Mouse (Mus musculus) fibroblast of lung, adult 2 months (primary cell): Measurements from ENCODE around the gene Txnip.
"Not testable (repeated sequence)": the region's sequence is repeated elsewhere in the genome, so short reads cannot be mapped to it uniquely, and the experiment has no call there.

Experiments used
- DNase-seq: peaks from one replicate; pipeline ENCODE4 v3.0.0-alpha.2; 2011; ENCODE audit warnings: low read depth

Txnip gene

GRCm38 (mm10) chr3:96557694-96558093 is at the start of gene Txnip:
Gene Txnip, plus strand, starts transcription at chr3:96557957.
- DNase-seq = peak; percentile 98

GRCm38 (mm10) chr3:96507966-96508365 is 49.8 kb upstream of the Txnip start:
- DNase-seq = not testable (repeated sequence)

- DNase-seq = no peak
Measured at GRCm38 (mm10) chr3:96520171-96520570, 37.6 kb upstream of the Txnip start.

GRCm38 (mm10) chr3:96522149-96522548 is 35.6 kb upstream of the Txnip start:
- DNase-seq = no peak

GRCm38 (mm10) chr3:96524028-96524810 is 33.5 kb upstream of the Txnip start:
- DNase-seq = no peak

DNA sequence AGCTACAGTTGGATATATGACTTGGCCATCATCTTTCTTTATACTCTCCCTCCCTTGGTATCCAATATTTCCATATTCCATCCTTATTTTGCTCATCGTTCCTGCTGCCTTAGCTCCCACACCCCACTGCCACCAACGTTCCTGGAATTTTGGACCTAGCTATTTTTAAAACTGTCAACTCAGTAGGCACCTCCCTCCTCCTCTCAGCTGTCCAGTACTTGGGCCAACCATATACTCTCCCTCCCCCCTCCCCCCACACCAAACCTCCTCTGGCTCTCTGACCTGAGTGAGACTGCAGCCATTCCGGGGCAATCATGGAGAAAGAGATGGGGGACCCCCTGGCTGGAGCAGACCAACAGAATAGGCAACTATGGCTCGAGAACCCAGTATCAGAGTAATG is 32.8 kb upstream of the Txnip start, which contains the start of gene Hfe2:
TSS of gene Hfe2 (plus strand) at position 259 of the 400 bp plus-strand sequence.
- DNase-seq = no peak

- no peak for DNase-seq
Measured at GRCm38 (mm10) chr3:96526013-96526762, 31.6 kb upstream of the Txnip start.

GRCm38 (mm10) chr3:96526864-96527542 is 30.8 kb upstream of the Txnip start:
- DNase-seq = no peak

GRCm38 (mm10) chr3:96528506-96528905 is 29.3 kb upstream of the Txnip start:
- no peak for DNase-seq

GRCm38 (mm10) chr3:96532050-96532449 is 25.7 kb upstream of the Txnip start:
- DNase-seq = no peak

GRCm38 (mm10) chr3:96534300-96534699 is 23.5 kb upstream of the Txnip start:
- DNase-seq = no peak

DNA sequence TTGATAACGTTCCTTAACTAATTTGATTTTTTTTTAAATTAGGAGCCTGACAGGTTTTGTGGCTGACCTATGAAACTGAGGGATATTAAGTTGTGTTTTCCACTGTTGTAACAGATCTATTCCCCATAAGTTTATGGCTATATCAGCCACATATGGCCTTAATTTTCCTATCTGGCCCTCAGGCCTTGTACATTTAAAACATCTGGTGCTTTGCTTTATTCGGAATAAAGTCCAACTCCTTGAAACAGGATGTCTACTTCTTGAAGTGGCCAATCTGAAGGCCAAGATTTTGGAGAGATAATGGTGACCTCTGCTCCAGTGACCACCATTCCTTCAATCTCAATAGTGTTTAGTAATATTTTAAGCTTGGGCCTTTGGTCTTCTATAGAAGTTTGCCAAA is 18.4 kb upstream of the Txnip start:
- no peak for DNase-seq

DNA sequence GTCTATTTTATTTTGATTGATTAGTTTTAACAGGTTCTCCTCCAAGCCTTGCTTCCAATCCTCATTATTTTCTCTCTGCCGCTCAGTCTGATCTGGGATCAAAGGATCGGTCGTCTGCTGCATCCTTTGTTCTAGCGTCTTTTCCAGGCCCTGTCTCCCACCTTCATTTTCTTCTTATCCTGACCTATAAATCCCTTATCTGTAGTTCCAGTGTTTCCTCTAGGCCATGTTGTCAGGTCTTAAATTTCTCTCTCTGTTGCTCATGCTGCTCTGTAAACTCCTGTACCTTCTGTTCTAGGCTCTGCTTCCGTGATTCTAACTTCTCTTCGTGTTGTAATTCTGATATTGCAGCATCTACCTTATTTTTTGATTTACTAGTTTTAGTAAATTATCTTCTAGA is 17.0 kb upstream of the Txnip start:
- no peak for DNase-seq

DNA sequence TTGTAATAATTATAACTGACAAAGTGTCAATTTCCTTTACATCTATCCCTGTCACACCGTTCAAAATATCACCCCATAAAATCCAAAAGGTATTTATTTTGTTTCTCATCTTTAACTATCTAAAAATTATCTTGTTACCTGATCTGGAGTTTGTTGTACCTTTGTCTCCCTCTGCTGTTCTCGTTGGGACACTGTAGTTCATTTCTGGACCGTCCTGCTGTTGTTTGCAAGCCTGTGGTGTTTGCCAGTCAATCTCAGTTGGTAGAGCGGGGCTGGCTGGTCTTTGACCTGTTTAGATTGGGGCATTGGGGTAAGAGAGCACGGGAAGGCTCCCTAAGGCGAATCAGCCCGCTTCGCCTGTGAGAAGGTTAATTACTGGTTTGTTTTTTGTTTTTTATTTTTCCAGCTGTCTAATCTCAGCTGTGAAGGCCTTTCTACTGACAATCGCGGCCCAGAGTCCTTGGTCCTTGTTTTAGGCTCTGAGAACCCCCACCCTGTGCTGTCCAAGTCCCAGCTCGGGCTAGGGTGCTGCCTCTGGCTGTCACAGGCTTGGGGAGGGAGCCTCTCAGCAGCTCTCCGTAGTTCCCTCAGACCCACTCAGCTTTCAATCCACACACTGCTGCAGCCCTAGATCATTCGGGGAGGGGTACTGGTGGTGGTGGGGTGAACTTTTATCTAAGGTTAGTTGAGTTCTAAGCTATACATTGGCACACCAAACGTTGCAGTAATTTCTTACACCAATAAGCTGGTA is 16.3 kb upstream of the Txnip start:
- DNase-seq = no peak

- no peak for DNase-seq
Measured at GRCm38 (mm10) chr3:96542554-96542953, 15.2 kb upstream of the Txnip start.

DNA sequence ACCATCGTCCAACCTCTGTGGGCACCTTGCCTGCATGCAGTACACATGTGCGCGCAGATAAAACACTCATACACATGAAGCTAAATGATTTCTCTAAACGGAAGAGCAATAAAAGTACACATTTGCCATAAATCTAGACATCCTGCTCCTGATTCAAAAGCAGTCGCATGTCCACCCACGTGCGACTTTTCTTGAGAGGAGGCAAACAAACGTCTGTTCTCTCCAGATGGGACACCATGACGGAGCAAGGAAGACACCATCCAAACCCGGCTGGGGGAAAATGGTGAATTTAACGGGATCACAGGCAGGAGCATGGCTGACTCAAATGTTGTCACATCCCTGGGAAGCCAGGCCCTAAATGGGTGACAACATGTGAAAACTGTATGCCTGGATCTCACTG is 14.4 kb upstream of the Txnip start:
- DNase-seq = no peak

GRCm38 (mm10) chr3:96545565-96545964 is 12.2 kb upstream of the Txnip start:
- no peak for DNase-seq

DNA sequence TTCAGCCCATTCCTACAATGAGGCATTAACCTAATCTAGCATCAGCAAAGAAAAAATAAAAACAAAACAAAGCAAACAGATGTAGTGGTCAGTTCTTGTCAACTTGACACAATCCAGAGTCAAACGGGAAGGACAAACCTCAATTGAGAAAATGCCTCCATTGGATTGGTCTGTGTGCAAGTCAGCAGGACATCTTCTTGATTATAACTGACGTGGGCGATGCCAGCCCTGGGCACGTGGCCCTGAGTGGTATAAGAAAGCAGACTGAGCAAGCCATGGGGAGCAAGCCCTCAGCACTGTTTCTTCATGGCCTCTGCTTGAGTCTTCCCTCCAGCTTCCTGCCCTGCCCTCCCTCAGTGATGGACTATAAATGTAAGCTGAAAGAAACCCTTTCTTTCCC is 10.9 kb upstream of the Txnip start:
- DNase-seq = no peak

GRCm38 (mm10) chr3:96547389-96547960 is 10.3 kb upstream of the Txnip start:
- no peak for DNase-seq

GRCm38 (mm10) chr3:96548824-96549223 is 8.9 kb upstream of the Txnip start:
- no peak for DNase-seq

- no peak for DNase-seq
Measured at GRCm38 (mm10) chr3:96549346-96549745, 8.4 kb upstream of the Txnip start.

DNA sequence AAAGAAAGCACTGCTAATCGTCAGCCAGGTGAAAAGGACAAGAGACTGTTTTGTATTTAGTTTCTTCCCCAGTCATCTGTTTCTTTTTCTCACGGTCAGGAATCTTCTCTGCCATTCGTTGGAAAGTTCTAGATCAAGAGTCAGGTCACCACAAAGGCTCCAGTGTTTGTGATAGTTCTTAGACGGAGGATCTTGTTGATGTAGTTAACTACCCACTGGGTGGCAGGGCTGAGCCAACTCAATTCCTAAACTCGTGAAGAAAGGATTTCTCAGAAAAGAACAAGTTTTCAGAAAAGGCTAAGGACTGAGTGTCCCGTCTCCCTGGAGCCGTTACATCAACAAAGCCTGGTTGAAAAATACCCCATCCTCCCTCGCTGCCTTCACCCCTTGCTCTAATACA is 6.6 kb upstream of the Txnip start:
- peak; percentile 84 for DNase-seq
